Mouse (Mus musculus) kidney, adult 18-20 months (tissue): Measurements from ENCODE around the gene Chrm3.

Source experiments
- DNase-seq: peaks from one replicate; pipeline ENCODE4 v3.0.0; 2021

Chrm3 gene

DNA sequence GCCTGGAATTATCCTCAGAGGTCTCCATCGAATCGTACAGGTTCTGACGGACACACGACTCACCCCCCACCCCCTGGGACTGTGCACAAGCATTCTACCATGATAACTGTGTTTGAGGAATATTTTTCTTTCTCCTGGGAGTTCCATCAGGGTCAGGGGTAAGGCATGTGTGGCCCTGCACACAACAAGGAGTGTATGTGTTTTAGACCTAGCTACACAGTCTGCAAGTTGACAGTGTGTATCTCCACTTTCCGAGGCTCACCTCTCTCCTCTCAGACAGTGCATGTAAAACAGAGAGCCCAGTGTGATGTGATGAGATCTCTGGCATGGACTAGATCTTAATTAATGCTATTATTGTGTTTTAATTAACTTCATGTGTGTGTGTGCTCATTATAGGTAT, 472.4 kb downstream of the Chrm3 start:
- no peak for DNase-seq

DNA sequence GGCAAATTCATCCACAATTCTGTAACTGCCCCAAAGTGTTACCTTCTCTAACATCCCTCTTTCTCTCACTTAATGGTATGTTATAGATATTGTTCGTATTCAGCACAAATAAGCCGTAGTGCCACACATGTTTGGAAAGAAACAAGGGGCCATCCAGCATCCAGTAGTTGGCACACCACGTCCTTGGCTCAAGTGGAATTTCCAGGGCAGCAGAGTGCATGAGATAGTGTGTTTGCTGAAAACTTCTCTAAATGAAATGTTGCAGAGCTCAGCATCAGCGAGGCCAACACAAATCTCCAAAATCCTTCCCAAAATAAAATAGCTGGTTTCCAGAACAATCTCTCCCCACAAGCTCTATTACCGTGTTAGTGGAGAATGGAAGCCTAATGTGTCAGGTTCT, 473.4 kb downstream of the Chrm3 start:
- no peak for DNase-seq

DNA sequence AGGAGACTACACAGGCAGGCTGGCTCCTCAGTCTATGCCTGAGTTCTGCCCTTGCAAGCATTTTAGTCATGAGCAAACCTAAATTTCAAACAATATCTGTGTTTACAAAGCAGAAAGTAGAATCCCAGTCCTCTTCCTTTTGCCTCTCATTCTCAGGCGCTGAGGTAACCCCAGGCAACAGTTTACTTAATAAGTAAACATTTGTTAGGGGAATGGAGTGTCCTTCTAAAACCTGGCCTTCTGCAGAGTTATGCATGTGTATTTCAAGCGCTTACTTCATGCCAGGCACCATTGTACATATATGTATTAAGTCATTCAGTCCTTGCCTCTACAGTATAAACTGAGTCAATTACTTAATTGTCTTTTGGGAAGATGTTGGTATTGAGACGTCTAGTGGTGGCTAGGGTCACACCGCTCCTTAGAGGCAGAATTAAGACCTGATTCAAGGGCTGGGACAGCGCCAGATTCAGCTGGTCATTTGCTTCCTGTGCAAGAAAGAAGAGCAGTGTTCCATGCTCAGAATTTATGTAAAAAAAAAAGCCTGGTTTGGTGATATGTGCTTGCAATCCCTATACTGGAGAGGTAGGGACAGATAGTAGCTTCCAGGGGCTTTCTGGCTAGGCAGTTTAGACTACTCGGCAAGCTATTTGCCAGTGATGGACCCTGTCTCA, 474.0 kb downstream of the Chrm3 start:
- no peak for DNase-seq

DNA sequence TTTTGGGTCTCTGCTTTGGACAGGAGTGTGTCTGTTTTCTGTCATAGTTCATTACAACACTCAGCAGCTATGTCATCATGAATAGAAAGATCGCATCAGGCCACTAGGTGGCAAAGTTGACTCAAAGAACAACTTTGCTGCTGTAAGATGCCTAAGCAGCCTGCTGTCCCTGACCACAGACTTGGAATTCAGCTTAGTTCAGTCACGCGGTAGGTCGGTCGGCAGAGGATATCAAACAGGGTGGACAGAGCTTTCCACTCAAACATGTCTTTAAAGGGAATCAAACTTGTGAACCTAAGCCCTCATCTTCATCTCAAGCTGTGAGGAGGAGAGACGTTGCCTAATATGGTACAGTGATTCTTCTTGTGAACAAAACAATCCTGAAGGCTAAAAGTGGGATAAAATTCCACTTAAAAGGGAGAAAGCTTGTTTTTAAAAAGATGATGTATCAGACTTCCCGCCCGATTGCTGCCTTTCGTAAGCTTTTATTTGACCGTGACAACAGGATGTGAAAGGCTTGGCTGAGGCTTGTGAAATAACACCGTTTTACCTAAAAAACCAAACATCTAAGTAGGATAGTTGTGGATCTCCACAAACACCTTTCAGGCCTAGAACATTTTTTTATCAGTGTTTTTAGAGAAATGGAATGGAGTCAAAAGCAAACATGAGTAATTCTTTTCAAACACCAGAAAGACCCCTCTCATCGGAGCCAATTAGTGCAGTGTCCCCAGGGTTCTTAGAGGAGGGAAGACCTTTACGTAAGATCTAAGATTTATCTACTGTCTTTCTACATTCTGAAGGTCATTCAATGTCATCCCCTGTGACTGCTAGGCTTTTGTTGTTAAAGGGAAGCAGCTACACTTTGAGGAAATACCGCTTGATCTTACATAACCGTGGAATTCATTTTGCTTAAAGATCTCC, 478.0 kb downstream of the Chrm3 start:
- peak; percentile 69 for DNase-seq

DNA sequence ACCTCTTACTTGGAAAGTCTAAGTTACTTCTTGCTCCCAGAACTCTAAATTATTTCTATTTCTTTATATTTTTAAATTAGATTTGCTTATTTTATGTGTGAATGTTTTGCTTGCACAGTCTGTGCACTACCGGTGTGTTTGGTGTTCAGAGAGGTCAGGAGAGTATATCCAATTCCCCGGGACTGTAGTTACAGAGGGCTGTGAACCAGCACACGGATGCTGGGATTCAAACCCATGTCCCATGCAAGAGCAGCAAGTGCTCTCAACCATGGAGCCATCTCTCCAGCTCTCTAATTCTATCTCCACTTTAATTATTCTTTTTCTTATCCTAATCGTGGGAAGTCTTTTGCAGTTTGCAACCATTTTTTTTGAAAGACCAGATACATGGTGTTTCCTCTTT, 478.7 kb downstream of the Chrm3 start:
- no peak for DNase-seq

DNA sequence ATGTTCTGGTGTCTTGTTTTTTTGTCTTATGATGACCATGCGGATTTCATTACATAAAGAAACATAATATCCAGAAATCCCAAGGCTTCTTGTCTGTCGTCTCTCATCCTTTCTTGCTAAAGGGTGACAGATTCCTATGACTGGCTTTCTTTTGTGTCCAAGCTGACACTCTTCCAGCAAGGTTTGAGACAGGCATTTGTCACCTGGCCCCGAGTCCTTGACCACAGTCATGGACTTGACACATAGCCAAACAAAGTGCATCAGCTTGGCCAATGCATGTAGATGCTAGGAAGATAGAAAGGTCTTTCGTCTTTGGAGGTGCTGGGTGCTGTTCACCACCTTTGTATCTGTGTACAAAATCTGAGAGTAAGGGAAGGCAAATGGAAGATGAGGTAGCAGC, 480.2 kb downstream of the Chrm3 start:
- DNase-seq: no peak

DNA sequence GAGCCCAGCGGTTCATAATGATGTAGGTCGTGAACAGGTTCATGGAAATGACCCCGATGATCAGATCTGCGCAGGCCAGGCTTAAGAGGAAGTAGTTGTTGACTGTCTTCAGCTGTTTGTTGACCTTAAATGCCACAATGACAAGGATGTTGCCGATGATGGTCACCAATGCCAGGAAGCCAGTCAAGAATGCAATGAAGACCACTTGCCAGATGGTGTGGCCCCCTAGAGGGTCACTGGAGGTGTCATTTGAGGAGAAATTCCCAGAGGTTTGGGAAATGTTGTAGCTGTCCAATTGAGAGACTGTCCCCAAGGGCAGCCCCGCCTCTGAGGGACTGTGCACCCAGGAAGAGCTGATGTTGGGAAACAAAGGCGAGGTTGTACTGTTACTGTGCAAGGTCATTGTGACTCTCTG, 482.0 kb downstream of the Chrm3 start:
- no peak for DNase-seq

DNA sequence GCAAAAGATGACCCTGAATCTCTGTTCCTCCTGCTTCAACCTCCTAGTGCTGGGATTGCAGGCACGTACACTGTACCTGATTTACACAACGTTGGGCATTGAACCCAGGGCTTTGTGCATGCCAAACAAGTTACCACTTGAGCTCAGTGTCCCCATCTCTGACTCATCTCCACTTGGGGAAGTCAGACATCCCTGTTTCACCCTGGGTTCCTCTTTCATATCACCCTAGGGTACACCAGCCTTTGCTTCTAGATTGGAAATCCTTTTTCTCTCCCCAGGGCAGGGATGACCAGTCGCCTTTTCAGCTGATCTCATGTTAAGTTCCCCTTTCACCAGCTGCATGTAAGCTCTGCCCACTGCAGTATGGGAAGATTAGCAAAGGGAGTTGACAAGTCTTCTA, 487.3 kb downstream of the Chrm3 start:
- DNase-seq: no peak

DNA sequence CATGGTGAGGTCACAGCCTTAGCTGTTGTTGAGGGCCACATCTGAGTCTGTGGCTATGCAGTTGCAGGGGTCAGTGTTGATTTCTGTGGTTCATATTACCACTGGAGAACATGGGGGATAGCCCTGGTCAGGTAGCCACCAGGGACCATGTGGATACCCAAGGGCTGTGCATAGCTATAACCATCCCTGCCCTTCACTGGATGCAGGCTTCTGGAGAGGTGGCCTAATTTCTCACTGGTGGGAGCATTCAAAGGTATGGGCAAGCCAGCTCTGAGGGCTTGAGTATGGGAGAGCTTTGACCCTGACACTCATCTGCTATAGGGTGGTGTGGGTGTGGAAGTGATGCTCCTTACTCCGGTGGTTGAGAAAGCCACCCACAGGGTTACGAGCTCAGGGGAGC, 494.5 kb downstream of the Chrm3 start:
- DNase-seq: no peak

DNA sequence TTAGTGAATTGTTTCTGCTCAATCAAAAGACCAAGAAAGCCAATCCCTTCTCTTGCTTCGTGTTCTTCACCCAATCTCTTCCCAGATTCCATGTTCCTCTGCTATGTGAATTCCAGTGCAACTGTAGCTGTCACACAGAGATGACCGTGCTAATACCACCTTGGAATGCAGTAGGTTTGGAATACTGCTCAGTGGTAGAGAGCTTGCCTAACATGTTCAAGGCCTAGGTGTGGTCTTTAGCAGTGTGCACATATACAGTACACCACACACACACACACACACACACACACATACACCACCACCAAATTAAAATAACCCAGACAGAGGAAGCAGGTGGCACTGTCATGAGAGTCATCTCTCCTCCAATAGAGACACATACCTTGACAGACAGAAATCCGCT, 513.1 kb downstream of the Chrm3 start:
- DNase-seq: no peak

DNA sequence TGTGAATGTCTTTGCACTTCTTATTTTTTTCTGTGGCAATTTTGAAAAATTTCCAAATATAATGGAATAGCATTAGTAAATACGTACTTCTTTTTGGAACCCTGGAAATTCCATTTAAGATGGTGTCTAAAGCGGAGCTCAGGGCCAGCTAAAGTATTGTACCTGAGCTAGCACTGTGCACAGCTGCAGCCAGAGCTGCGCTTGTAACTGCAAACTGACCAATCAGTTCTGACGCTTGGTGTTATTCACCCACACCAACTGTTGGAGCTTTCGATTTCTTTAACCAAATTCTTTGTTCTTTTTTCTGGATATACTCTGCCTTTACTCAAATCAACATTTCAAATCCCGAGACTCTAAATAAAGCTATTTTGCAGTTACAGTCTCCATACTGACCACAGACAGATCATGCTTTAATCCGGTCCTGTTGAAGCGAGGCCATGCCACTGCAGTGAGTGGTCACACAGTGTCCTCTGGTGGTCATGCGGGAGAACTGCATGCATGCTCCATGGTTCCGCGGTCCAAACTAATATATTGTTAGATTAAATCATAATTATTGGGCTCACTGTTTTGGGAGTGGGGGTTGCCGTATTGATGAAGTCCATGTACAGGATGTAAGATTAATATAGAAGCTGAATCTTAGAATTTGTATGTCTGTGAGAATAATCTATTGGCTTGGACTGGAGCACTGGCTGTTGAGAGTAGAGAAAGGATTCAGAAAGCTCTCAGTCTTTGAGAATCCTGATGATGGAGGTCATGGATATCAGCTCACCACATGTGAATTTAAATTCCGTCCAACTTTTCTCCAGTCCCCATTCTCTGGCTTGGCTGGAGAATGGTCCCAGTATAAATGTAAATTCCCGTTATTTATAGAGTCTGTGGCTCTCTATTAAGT, 513.9 kb downstream of the Chrm3 start:
- DNase-seq: peak; percentile 53

DNA sequence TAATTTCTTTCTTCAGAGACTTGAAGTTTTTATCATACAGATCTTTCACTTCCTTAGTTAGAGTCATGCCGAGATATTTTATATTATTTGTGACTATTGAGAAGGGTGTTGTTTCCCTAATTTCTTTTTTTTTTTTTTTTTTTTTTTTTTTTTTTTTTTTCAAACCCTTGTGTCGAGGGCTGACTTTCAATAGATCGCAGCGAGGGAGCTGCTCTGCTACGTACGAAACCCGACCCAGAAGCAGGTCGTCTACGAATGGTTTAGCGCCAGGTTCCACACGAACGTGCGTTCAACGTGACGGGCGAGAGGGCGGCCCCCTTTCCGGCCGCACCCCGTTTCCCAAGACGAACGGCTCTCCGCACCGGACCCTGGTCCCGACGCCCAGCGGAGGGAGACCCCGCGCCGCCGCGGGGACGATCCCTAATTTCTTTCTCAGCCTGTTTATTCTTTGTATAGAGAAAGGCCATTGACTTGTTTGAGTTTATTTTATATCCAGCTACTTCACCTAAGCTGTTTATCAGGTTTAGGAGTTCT, 526.4 kb downstream of the Chrm3 start:
- DNase-seq: peak; percentile 53

DNA sequence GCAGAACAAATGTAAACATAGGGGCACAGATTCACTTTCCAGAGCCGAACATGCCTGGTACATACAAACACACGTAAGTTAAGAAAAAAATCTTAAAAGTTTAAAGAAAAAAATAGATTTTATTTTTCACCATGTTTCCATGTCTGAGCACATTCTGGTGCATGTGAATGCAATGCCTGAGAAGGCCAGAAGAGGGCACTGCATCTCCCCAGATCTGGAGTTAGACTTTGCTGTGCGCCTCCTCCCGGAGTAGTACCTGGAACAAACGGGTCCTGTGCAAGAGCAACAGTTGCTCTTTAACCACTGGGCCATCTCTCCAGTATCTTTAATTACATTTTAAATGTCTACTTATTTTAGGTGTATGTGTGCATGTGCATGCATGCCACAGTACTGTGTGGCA, 534.4 kb downstream of the Chrm3 start:
- DNase-seq: peak; percentile 52
